Mouse (Mus musculus) liver, embryonic 14 days (tissue): ENCODE results near the gene Olfr112. TPM values are rescaled to one million over a fixed set of nuclear protein-coding genes. Genes with fewer than 3 reads are reported as not detected.

Experiments used
- polyA plus RNA-seq: library from polyadenylated mRNA; depleted of rRNA; stranded (reverse); fragments of >200 nt; gene quantifications from 2 replicates; pipeline ENCODE4 v1.2.3, GENCODE M21; 2012; rRNA removed

The Olfr112 gene
- not detected in 2 replicates for polyA plus RNA-seq

DNA sequence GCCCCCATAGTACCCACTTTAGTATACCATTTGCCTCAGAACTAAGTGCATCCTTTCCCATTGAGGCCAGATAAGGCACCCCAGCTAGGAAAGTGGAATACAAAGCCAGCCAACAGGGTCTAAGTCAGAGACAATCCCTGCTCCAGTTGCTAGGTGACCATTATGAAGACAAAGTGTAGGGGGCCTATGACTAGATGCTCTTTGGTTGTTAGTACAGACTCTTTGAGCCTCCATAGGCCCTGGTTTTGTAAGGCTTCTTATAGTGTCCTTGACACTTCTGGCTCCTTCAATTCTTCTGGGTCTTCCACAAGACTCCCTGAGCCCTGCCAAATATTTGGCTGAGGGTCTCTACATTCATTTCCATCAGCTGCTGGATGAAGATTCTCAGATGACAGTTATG, at the start of gene Olfr112:
Olfr112 (minus strand) TSS at position 101 of the 400 bp plus-strand sequence.

GRCm38 (mm10) chr17:37592643-37593042, 23.4 kb upstream of the Olfr112 start, which contains the start of gene Olfr114:
Gene Olfr114, minus strand, starts transcription at chr17:37592743.

DNA sequence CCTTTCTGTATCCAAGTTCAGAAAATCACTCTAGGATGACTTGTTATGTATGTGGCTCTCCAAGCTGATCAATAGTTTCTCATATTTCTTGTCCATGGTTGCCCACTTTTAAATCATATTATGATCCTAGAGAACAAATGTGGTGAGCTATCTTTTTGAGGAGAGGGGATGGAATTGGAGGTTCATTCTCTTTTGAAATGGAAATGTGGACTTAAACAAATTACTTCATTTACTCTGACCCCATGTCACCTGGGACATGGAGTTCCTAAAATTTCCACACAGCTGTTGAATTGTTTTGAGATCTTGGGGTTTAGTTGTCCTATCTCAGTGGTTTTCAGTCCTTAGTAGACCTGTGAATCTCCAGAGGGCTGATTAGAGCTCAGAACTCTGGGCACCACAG, 8.3 kb upstream of the Olfr112 start, which contains the start of gene Olfr113:
Olfr113 (minus strand) TSS at position 101 of the 400 bp plus-strand sequence.

Other genes starting within 250 kb of the Olfr112 start
- not detected in 2 replicates for gene Olfr103, start 229.8 kb downstream of the Olfr112 start, polyA plus RNA-seq
- not detected in 2 replicates for gene Olfr104-ps, start 209.9 kb downstream of the Olfr112 start, polyA plus RNA-seq
- gene Olfr105-ps, start 190.4 kb downstream of the Olfr112 start, polyA plus RNA-seq = not detected in 2 replicates
- gene Olfr106-ps, start 179.1 kb downstream of the Olfr112 start, polyA plus RNA-seq = not detected in 2 replicates
- not detected in 2 replicates for gene Olfr107, start 170.2 kb downstream of the Olfr112 start, polyA plus RNA-seq
- gene Olfr108, start 124.0 kb downstream of the Olfr112 start, polyA plus RNA-seq = not detected in 2 replicates
- gene Olfr109, start 110.5 kb downstream of the Olfr112 start, polyA plus RNA-seq = not detected in 2 replicates
- gene H2-M2, start 85.9 kb downstream of the Olfr112 start, polyA plus RNA-seq = 0.02 TPM in 1 of 2 replicates, not detected in the other
- gene Olfr110, start 77.0 kb downstream of the Olfr112 start, polyA plus RNA-seq = not detected in 2 replicates
- gene Olfr111, start 61.4 kb downstream of the Olfr112 start, polyA plus RNA-seq = 0.03 and 0.06 TPM in 2 replicates
- gene Olfr113, start 8.2 kb upstream of the Olfr112 start, polyA plus RNA-seq = not detected in 2 replicates
- not detected in 2 replicates for gene Olfr114, start 23.3 kb upstream of the Olfr112 start, polyA plus RNA-seq
- not detected in 2 replicates for gene Olfr115, start 57.7 kb upstream of the Olfr112 start, polyA plus RNA-seq
- not detected in 2 replicates for gene Olfr116, start 57.7 kb upstream of the Olfr112 start, polyA plus RNA-seq
- not detected in 2 replicates for gene Olfr117, start 94.3 kb upstream of the Olfr112 start, polyA plus RNA-seq
- not detected in 2 replicates for gene Olfr118, start 97.5 kb upstream of the Olfr112 start, polyA plus RNA-seq
- not detected in 2 replicates for gene Olfr119, start 127.1 kb upstream of the Olfr112 start, polyA plus RNA-seq
- not detected in 2 replicates for gene Olfr120, start 152.4 kb upstream of the Olfr112 start, polyA plus RNA-seq
- not detected in 2 replicates for gene Olfr121, start 179.4 kb upstream of the Olfr112 start, polyA plus RNA-seq
- gene Olfr122, start 199.2 kb upstream of the Olfr112 start, polyA plus RNA-seq = not detected in 2 replicates
- not detected in 2 replicates for gene Olfr123, start 224.1 kb upstream of the Olfr112 start, polyA plus RNA-seq
- not detected in 2 replicates for gene Olfr124, start 230.4 kb upstream of the Olfr112 start, polyA plus RNA-seq